Mouse (Mus musculus): Measurements from ENCODE around the gene Mgst1.

The Mgst1 gene

DNA sequence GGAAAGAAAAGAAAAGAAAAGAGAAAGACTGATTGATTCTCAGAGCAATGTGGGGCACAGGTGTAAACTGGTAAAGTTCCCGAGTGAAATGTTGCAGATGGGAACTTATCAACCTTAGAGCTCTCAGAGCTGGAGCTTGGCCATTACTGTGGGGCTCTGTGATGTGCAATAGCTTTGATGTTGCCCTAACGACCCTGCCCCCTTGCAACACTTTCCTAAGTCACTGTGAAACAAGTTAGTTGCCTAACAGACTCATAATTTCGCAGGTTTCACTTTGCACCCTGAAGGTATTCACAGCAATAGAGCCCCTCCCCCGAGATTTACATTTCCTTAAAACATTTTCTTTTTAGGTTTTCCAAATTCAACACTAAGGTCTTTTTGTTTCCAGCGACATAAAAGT is at the start of gene Mgst1:
Mgst1 (plus strand) TSS at position 387 of the 400 bp plus-strand sequence.
- 4% methylated on average over 5 of the region's 5 CpGs for WGBS

DNA sequence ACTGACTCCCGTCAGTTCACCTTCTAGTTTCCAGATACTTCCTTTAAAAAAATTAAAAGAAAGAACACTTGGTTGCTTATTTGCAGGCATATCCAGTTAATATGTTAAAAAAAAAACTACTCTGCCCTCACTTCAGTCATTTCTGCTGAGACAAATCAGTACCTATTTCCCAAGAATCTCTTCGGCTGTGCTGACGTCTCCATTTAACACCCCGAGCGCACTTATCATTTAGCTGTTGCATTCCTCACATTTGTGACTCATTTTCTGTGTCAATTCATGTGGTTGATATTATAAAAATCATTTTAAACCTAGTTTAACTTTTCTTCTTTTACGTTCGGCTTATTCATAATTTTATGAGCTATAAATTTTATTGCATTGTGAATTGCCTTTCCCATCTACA is 47.7 kb upstream of the Mgst1 start:
- WGBS = 76% methylated on average over 7 of the region's 7 CpGs

DNA sequence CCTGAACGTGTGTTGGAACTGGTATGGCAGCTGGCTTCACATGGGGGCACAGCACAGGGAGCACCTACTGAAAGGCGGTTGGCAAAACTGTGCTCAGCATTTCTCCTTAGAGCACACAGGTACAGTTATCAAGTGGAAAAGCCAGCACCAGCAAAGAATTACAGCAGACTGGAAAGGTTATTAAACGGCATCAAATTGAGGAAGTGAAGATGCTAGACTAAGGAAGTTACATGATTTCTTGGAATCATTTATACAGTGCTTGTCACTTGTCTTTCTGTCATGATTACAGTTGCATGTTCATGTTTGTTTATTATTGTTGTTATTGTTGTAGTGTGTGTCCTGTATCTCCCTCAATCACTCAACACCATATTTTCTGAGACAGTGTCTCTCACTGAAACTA is 45.1 kb upstream of the Mgst1 start:
- WGBS = 85% methylated on average over 3 of the region's 3 CpGs

DNA sequence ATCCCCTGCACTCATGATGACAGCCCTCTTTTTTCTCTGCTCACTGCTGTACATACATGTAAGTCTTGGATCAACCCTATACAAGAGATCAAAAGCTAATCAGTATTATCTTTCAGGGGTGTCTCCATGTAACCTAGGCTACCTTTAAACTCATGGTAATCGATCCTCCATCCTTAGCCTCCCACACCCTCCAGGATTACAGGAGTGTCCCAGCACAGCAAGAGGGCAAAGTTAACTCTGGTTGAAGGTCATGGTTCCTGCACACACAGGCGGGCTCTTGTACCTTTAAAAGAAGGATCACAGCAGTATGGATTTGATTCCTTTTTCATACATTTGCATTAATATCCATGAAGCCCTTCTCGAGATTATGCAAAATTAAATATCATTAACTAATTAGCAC is 40.5 kb upstream of the Mgst1 start:
- 80% methylated on average over 3 of the region's 3 CpGs for WGBS

DNA sequence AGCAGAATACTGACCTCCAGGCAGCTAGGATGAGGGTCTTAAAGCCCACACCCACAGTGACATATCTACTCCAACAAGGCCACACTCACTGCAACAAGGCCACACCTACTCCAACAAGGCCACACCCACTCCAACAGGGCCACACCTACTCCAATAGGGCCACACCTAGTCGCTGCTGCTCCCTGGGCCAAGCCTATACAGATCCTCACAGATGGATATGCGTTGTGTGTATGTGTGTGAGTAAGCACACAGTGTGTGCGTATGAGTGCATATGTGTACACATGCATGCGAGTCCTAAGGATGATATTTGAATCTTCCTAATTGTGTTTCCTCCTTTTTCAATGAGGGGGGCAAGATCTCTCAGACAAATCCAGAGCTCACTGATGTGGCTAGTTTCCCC is 38.3 kb upstream of the Mgst1 start:
- WGBS = 94% methylated on average over 4 of the region's 4 CpGs

DNA sequence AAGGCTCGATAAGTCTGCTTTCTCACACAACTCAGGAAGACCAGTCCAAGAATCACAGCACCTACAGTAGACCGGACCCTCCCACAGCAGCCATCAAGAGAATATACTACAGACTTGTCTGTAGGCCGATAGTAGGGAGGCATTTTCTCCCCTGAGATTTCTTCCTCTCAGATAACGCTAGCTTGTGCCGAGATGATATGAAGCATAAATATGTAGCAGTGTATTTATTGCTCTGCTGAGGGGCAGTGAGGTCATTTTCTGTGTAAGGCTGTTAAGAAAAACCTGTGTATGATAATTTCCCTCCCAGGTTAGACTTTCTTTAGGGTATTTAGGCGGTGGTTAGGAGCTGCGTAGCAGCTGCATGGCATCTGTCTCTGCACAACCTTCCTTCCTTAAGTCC is 37.2 kb upstream of the Mgst1 start:
- WGBS = 91% methylated on average over 7 of the region's 7 CpGs

DNA sequence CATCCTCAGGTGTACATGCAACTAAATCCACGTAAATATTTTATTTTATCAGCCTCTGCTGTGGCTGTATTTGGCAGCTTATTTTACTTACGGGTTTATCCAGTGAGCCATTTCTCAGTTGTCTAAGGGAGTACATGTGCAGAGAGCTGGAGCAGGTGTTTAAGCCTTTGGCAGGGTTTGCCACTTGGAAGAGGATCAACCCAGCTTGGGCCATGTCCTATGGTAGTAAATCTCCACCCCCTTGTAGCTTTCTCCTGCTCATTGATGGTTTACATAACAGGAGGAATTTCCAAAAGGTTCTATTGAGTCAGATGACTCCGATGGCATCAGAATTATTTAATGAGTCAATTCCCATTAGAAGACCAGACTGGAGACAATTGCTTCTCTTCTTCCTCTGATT is 22.6 kb upstream of the Mgst1 start:
- WGBS = 57% methylated on average over 3 of the region's 3 CpGs

DNA sequence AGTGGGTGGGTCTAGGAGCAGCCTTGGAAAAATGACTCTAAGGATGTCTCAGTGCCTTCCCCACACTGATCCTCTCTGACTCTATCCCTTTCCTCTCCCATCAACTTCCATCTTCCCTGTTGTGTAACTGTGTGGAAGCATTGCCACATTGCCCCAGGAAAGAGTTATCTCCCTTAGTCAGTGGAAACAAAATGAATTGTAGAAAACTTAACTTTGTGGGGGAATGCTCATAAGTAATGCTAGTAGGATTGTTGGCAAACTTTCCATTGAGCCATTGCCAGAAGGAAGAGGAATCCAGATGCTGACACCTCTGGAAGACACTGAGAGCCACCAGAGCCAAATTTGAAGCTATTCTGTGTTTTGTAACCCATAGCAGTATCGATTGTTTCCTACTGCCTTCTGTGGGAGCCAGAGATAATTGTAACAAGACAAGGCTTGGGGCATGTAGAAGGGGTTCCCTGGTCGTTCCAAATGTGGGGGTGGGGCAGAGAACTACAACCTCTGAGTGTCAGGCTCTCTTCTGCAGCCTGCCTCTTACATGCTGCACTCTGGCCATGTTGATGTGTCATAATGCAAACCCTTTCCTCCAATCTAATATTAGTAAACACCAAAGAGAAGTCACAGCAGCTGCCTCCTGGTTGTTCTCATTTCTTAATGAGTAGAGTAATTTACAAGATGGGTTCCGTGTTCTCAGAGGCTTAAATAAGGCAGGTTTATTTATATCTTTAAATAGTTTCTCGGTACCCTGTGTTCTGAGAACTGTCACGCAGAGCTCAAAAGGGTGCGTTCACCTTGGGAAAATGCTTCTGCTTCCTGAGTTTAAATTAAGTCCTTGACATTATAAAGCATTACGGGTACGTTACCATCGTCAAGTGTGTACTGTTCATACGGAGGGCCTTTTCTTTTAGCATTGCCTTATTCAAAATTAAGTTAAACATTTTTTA is 11.5 kb upstream of the Mgst1 start:
- 60% methylated on average over 10 of the region's 10 CpGs for WGBS

DNA sequence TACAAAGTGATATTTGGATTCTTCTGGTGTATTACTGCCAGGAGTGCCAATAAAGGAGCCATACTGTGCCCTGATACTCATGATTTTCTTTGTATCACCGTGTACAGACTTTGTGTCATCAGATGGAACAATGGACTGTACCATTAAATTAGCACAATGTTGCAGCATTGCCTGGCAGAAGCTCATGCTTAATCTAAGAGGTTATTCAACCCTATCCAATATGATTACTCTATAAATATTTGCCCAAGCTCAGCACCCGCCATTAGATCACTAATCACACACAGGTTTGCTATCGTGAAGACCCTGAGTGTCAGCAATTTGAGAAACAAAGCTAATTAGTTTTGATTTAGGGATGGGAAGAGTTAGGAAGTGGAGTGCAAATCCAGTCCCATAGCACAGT is 9.6 kb upstream of the Mgst1 start:
- 60% methylated on average over 3 of the region's 3 CpGs for WGBS

DNA sequence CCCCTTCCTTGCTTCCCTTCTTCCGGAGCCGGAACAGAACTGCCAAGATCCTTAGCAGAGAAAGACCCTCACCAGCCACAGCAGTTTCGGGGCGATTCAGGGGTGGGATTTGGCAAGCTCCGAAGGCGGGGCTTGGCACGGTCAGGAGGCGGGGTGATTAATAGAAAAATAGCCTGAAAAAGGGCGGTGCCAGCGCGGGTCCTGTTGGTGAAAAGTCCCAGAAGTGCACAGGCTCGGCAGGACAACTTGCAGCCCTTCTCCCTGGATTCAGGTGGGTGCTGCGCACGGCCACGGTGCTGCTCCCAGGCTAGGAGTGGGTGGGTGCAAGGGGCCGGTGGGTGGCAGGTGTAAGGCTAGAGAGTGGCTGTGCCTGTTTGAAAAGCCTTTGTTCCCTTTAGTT is 220 bp downstream of the Mgst1 start:
- WGBS = 3% methylated on average over 16 of the region's 16 CpGs

DNA sequence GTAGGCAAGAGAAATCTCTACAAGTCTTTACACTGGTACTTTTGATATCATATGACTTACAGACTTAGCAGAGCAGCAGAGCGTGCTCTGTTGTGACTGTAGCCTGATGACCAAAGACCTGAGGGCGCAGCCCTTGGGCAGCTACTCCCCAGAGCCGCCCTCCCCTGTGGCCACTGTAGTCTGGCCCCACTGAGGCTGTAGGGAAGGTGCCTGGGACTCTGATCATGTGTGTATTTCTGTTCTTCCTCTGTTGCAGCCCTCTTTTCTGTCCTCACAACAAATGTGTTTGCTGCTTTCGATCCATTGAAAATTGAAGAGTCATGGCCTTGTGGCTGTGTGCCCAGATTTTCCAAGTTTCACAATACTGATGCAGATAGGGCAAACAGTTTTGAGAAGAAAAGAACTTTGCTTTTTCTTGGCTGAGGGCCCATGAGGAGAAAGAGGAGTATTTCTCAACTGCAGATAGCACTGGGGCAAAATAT is 1.0 kb downstream of the Mgst1 start:
- 69% methylated on average over 4 of the region's 4 CpGs for WGBS

DNA sequence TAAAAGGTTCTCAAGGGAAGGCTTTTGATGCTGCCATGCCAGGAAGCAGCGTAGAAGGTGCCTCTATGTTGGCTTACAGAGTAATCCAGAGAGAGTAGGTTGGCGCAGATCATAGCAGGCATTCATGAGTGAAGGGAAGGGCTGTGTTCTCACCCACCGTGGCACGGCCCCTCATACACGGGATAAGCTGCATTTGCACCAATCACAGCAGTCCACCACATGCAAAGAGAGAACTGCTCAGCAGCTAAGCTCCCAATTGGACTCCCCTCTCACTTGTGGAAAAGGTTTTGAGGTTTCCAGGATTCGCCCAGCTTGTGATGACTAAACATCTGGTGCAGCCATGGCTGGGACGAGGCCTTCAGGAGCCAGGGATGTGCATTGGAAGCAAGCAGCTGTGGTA is 2.5 kb downstream of the Mgst1 start:
- WGBS = 90% methylated on average over 7 of the region's 7 CpGs

DNA sequence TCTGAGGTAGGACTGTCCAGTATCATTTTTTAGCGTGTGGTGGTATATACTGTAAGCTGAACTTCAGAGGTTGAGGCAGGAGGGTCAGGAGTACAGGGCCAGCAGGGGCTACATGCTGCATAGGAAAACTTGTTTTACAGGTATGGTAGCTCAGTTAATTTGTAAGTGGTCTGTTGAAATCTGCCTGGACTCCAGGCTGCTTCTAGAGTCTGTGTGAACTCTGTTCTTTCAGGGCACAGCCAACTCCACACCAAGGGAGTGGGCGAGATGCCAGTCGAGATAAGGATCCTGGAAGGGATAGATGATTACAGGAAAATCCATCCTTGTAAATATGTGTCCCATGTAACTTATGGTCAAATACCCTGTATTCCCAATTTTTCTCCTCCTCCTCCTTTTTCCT is 3.3 kb downstream of the Mgst1 start:
- 95% methylated on average over 3 of the region's 3 CpGs for WGBS

DNA sequence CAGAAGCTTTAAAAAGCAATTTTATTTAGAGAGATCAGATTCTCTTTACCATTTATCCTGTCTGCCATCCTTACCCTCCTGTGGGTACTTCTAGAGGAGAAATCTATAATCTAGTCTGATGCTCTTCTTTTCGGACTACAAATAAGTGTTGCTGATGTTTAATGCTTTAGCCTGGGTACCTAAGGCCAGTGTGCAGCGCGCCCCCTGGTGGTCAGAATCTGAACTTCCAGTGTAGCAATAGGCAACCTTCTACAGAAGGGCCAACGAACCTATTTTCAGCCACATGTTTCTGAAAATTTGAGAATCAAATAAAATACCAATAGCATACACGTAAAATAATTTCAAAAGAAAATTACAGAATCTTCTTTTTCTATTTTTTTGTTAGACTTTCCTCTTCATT is 13.0 kb downstream of the Mgst1 start:
- WGBS = 24% methylated on average over 5 of the region's 5 CpGs

DNA sequence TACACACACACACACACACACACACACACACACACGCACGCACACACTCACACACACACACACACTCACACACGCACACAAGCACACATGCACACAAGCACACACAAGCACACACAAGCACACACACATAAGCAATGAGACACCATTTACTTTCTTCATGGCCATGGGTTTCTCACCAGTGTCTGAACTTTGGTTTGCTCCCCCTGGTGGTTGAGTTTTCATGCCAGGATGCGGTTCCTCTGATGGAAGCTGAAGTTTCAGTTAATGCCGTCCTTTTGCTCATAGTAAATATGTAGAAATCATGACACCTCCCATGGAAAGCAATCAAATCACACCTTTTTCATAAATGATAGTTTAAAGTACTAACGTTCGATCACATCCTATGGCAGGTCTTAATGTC is 23.8 kb downstream of the Mgst1 start:
- 87% methylated on average over 7 of the region's 7 CpGs for WGBS

DNA sequence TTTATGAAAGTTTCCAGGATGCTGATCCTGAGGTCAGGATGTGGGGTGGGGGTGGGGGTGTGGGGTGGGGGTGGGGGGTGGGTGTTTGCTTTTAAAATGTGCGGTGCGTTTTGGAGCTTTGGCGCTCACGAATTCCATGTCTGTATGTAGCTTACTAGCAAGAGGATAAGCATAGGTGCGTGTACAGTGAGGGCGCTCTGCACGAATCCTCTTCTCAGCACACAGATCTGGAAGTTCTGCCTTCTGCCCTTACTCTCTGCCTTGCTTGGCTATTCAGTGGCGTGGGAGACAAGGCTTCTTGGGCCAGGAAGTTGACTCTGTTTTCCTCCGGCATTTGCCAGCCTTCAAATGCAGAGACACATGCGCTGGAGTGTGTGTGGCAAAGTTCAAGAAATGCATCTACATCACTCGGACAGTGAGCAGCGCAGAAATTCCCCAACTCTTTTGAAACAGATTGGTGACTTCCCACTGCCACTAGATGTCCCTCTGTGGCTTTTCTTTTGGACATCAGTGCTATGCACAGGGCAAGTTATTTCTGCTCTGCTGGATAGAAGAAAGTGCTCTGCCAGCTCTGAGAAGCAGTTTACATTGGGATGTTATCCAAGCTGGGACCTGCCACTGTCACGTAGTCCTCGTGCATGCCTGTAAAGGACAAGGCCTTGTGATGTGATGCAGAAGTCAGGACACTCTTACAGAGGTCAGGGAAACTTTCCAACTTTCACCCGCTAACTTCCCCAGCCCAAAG is 31.5 kb downstream of the Mgst1 start:
- 53% methylated on average over 15 of the region's 15 CpGs for WGBS
